Mouse (Mus musculus): Measurements from ENCODE around the gene Anln. TPM values are rescaled to one million over a fixed set of nuclear protein-coding genes. Genes with fewer than 3 reads are reported as not detected.
A peak's percentile ranks its signal among the peaks of the same experiment; 100 is the strongest.
"Not testable (repeated sequence)": the region's sequence is repeated elsewhere in the genome, so short reads cannot be mapped to it uniquely, and the experiment has no call there.

Gene Anln
- polyA plus RNA-seq, 1 experiment from 2014 or later, result 6.6 TPM

DNA sequence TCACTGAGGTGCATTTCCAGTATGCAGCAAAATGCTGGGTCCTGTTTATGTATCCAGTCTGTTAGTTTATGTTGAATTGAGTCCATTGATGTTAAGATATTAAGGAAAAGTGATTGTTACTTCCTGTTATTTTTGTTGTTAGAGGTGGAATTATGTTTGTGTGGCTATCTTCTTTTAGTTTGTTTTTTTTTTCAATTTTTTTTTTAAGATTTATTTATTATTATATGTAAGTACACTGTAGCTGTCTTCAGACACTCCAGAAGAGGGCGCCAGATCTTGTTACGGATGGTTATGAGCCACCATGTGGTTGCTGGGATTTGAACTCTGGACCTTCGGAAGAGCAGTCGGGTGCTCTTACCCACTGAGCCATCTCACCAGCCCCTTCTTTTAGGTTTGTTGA lies 18.6 kb upstream of the Anln start:
- not testable (repeated sequence) for H3K27ac ChIP-seq; H3K4me2 ChIP-seq (replicated peaks); H3K9me3 ChIP-seq (ENCODE audit: control insufficient read depth, low read length); ATAC-seq (ENCODE audit: low FRiP score); H3K4me1 ChIP-seq (replicated peaks; ENCODE audit: control insufficient read depth, insufficient read depth, low read length); DNase-seq (ENCODE audit: low spot score); H3K4me3 ChIP-seq (replicated peaks; ENCODE audit: low read length); H3K9ac ChIP-seq; H3K27me3 ChIP-seq (ENCODE audit: control insufficient read depth, insufficient read depth, low read length); H3K36me3 ChIP-seq (replicated peaks; ENCODE audit: control insufficient read depth, insufficient read depth)
- WGBS, result 97% methylated on average over 2 of the region's 4 CpGs

DNA sequence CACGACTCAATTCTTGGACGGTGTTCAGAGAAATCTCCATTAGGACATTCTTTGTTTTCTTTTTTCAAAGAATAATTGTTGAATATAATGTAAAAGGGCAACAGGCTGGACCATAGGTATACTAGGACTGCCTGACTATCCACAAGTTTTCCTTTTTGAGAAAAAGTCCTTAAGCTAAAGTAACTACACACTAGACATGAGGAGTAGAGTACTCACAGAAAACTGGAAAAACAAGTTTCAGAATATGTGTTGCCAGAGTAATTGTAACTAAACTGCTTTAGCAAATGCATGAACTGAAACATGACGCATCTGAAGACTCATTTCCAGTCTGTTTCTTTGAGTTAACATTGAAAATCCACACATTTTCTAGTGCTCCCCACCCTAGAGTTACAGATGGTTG lies 16.4 kb upstream of the Anln start:
- Histone ChIP-seq H3K27me3 (ENCODE audit: control insufficient read depth, insufficient read depth, low read length) (no peaks in the 10 kb centered on the region), H3K4me3 (replicated peaks; ENCODE audit: low read length) (no peak overlapping the region), H3K36me3 (replicated peaks; ENCODE audit: control insufficient read depth, insufficient read depth) (no peaks in the 10 kb centered on the region), H3K4me1 (replicated peaks; ENCODE audit: control insufficient read depth, insufficient read depth, low read length) (no peaks in the 10 kb centered on the region), H3K4me2 (replicated peaks) (no peak overlapping the region), H3K9ac (no peak overlapping the region), H3K9me3 (ENCODE audit: control insufficient read depth, low read length) (no peaks in the 10 kb centered on the region), H3K27ac (no peak overlapping the region)
- DNase-seq (ENCODE audit: low spot score) (no peak), ATAC-seq (ENCODE audit: low FRiP score) (no peak)
- 86% methylated on average over 3 of the region's 3 CpGs for WGBS

DNA sequence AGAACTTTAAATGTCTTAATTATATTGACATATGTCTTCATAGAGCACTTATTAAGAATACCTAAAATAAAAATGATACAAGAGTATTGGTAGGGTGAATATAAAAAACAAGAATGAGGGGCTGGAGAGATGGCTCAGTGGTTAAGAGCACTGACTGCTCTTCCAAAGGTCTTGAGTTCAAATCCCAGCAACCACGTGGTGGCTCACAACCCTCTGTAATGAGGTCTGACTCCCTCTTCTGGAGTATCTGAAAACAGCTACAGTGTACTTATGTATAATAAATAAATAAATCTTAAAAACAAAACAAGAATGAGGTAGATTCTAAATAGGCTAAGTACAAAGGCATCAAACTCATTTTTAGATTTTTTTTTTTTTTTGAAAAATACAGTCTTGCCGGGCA lies 14.5 kb upstream of the Anln start:
- H3K4me2 ChIP-seq (replicated peaks); H3K27ac ChIP-seq; H3K36me3 ChIP-seq (replicated peaks; ENCODE audit: control insufficient read depth, insufficient read depth); H3K9ac ChIP-seq; ATAC-seq (ENCODE audit: low FRiP score); DNase-seq (ENCODE audit: low spot score); H3K4me1 ChIP-seq (replicated peaks; ENCODE audit: control insufficient read depth, insufficient read depth, low read length); H3K27me3 ChIP-seq (ENCODE audit: control insufficient read depth, insufficient read depth, low read length); H3K4me3 ChIP-seq (replicated peaks; ENCODE audit: low read length); H3K9me3 ChIP-seq (ENCODE audit: control insufficient read depth, low read length): not testable (repeated sequence)
- 73% methylated on average over 2 of the region's 2 CpGs for WGBS

- DNase-seq (ENCODE audit: low spot score) (no peak), ATAC-seq (ENCODE audit: low FRiP score) (no peak)
- Histone ChIP-seq H3K9ac (no peak overlapping the region), H3K27me3 (ENCODE audit: control insufficient read depth, insufficient read depth, low read length) (no peaks in the 10 kb centered on the region), H3K9me3 (ENCODE audit: control insufficient read depth, low read length) (no peaks in the 10 kb centered on the region), H3K27ac (no peak overlapping the region), H3K4me2 (replicated peaks) (no peak overlapping the region), H3K4me3 (replicated peaks; ENCODE audit: low read length) (no peak overlapping the region), H3K4me1 (replicated peaks; ENCODE audit: control insufficient read depth, insufficient read depth, low read length) (no peaks in the 10 kb centered on the region), H3K36me3 (replicated peaks; ENCODE audit: control insufficient read depth, insufficient read depth) (no peaks in the 10 kb centered on the region)
- WGBS, result 84% methylated on average over 3 of the region's 3 CpGs
Measured at GRCm38 (mm10) chr9:22402976-22403375, 14.0 kb upstream of the Anln start.

DNA sequence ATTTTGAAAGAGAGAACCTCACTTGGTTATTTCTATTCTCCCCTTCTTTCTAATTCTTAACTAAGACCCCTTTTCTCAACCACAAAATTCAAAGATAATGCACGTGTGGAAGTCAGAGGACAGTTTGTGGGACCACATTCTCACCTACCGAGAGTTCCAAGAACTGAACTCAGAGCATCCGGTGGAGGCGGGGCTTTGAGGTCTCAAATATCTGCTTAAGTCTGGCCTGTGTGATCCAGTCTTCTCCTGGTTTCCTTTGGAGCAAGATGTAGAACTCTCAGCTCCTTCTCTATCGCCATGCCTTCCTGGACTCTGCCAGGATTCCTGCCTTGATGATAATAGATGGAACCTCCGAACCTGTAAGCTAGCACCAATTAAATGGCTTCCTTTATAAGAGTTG lies 13.0 kb upstream of the Anln start:
- H3K9ac ChIP-seq, result no peak overlapping the region
- DNase-seq (ENCODE audit: low spot score), result no peak
- H3K4me1 ChIP-seq (replicated peaks; ENCODE audit: control insufficient read depth, insufficient read depth, low read length), result no peaks in the 10 kb centered on the region
- no peak overlapping the region for H3K4me2 ChIP-seq (replicated peaks)
- H3K36me3 ChIP-seq (replicated peaks; ENCODE audit: control insufficient read depth, insufficient read depth), result no peaks in the 10 kb centered on the region
- H3K9me3 ChIP-seq (ENCODE audit: control insufficient read depth, low read length), result no peaks in the 10 kb centered on the region
- no peak overlapping the region for H3K27ac ChIP-seq
- 90% methylated on average over 6 of the region's 6 CpGs for WGBS
- no peak for ATAC-seq (ENCODE audit: low FRiP score)
- no peak overlapping the region for H3K4me3 ChIP-seq (replicated peaks; ENCODE audit: low read length)
- H3K27me3 ChIP-seq (ENCODE audit: control insufficient read depth, insufficient read depth, low read length), result no peaks in the 10 kb centered on the region

- no peaks in the 10 kb centered on the region for H3K27me3 ChIP-seq (ENCODE audit: control insufficient read depth, insufficient read depth, low read length)
- H3K27ac ChIP-seq, result no peak overlapping the region
- H3K9ac ChIP-seq, result no peak overlapping the region
- ATAC-seq (ENCODE audit: low FRiP score) (no peak), DNase-seq (ENCODE audit: low spot score) (no peak)
- H3K4me1 ChIP-seq (replicated peaks; ENCODE audit: control insufficient read depth, insufficient read depth, low read length), result no peaks in the 10 kb centered on the region
- no peak overlapping the region for H3K4me3 ChIP-seq (replicated peaks; ENCODE audit: low read length)
- no peaks in the 10 kb centered on the region for H3K9me3 ChIP-seq (ENCODE audit: control insufficient read depth, low read length)
- H3K4me2 ChIP-seq (replicated peaks), result no peak overlapping the region
- WGBS, result 77% methylated on average over 4 of the region's 4 CpGs
- no peaks in the 10 kb centered on the region for H3K36me3 ChIP-seq (replicated peaks; ENCODE audit: control insufficient read depth, insufficient read depth)
Measured at GRCm38 (mm10) chr9:22399021-22399420, 10.0 kb upstream of the Anln start.

GRCm38 (mm10) chr9:22394725-22395124 lies 5.7 kb upstream of the Anln start:
- Histone ChIP-seq H3K4me2 (replicated peaks) (no peak overlapping the region), H3K4me3 (replicated peaks; ENCODE audit: low read length) (no peak overlapping the region), H3K27ac (no peak overlapping the region), H3K9me3 (ENCODE audit: control insufficient read depth, low read length) (no peaks in the 10 kb centered on the region), H3K4me1 (replicated peaks; ENCODE audit: control insufficient read depth, insufficient read depth, low read length) (no peaks in the 10 kb centered on the region), H3K36me3 (replicated peaks; ENCODE audit: control insufficient read depth, insufficient read depth) (no peaks in the 10 kb centered on the region), H3K27me3 (ENCODE audit: control insufficient read depth, insufficient read depth, low read length) (no peaks in the 10 kb centered on the region), H3K9ac (no peak overlapping the region)
- no peak for ATAC-seq (ENCODE audit: low FRiP score)
- no peak for DNase-seq (ENCODE audit: low spot score)
- 92% methylated on average over 2 of the region's 2 CpGs for WGBS

- DNase-seq (ENCODE audit: low spot score) (no peak), ATAC-seq (ENCODE audit: low FRiP score) (no peak)
- no peaks in the 10 kb centered on the region for H3K36me3 ChIP-seq (replicated peaks; ENCODE audit: control insufficient read depth, insufficient read depth)
- H3K4me3 ChIP-seq (replicated peaks; ENCODE audit: low read length), result no peak overlapping the region
- 91% methylated on average over 5 of the region's 5 CpGs for WGBS
- no peak overlapping the region for H3K27ac ChIP-seq
- H3K4me2 ChIP-seq (replicated peaks), result no peak overlapping the region
- no peak overlapping the region for H3K9ac ChIP-seq
- H3K27me3 ChIP-seq (ENCODE audit: control insufficient read depth, insufficient read depth, low read length), result no peaks in the 10 kb centered on the region
- H3K9me3 ChIP-seq (ENCODE audit: control insufficient read depth, low read length), result no peaks in the 10 kb centered on the region
- H3K4me1 ChIP-seq (replicated peaks; ENCODE audit: control insufficient read depth, insufficient read depth, low read length), result peaks cover 4% of the 10 kb centered on the region; the same call in 1 of the 2 replicates
Measured at GRCm38 (mm10) chr9:22390390-22390789, 1.4 kb upstream of the Anln start.

DNA sequence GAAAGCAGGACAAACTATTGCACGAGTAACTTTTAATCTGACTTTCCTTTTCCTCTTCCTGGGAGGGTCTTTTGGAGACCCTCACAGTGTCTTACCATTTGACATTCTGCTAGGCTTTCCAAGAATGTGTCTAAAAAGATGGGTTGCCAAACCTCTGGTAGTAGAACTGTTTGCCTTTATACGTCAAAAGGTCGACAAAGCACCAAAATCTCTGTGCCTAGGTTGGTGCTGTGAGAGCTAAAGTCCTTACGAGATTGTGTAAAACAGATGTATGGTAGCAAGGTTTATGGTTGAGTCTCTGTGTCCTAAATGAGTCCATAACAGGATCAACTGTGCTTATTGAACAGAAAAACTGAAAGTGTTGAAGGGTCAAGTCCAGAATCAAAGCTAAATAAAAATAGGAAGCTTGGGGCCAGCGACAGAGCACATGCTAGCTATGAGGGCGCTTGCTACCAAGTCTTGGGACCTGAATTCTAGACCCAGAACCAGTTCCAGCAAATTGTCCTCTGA lies 803 bp upstream of the Anln start:
- 73% methylated on average over 6 of the region's 6 CpGs for WGBS
- H3K27ac ChIP-seq, result no peak overlapping the region
- DNase-seq (ENCODE audit: low spot score) (no peak), ATAC-seq (ENCODE audit: low FRiP score) (no peak)
- no peaks in the 10 kb centered on the region for H3K9me3 ChIP-seq (ENCODE audit: control insufficient read depth, low read length)
- H3K9ac ChIP-seq, result peak overlapping the region; percentile 90
- H3K4me1 ChIP-seq (replicated peaks; ENCODE audit: control insufficient read depth, insufficient read depth, low read length), result peaks cover 4% of the 10 kb centered on the region; the same call in 1 of the 2 replicates
- H3K4me2 ChIP-seq (replicated peaks), result peak overlapping the region; percentile 86
- peak overlapping the region; percentile 60; the same call in 1 of the 2 replicates for H3K4me3 ChIP-seq (replicated peaks; ENCODE audit: low read length)
- H3K36me3 ChIP-seq (replicated peaks; ENCODE audit: control insufficient read depth, insufficient read depth), result no peaks in the 10 kb centered on the region
- no peaks in the 10 kb centered on the region for H3K27me3 ChIP-seq (ENCODE audit: control insufficient read depth, insufficient read depth, low read length)

GRCm38 (mm10) chr9:22388401-22388980 lies 497 bp downstream of the Anln start:
- Histone ChIP-seq H3K9ac (peak overlapping the region; percentile 90), H3K27ac (peak overlapping the region; percentile 62), H3K4me2 (replicated peaks) (peak overlapping the region; percentile 86), H3K36me3 (replicated peaks; ENCODE audit: control insufficient read depth, insufficient read depth) (no peaks in the 10 kb centered on the region), H3K4me3 (replicated peaks; ENCODE audit: low read length) (peak overlapping the region; percentile 60), H3K4me1 (replicated peaks; ENCODE audit: control insufficient read depth, insufficient read depth, low read length) (peaks cover 4% of the 10 kb centered on the region; the same call in 1 of the 2 replicates), H3K27me3 (ENCODE audit: control insufficient read depth, insufficient read depth, low read length) (no peaks in the 10 kb centered on the region), H3K9me3 (ENCODE audit: control insufficient read depth, low read length) (no peaks in the 10 kb centered on the region)
- under 1% methylated on average over 41 of the region's 41 CpGs for whole genome bisulfite sequencing
- DNase-seq (ENCODE audit: low spot score), result peak; percentile 60
- ATAC-seq (ENCODE audit: low FRiP score), result no peak; the same call in 1 of the 2 replicates

All from hindbrain, embryonic 14.5 days (tissue).